Mouse (Mus musculus): ENCODE results near the gene Ampd2. TPM values are rescaled to one million over a fixed set of nuclear protein-coding genes. Genes with fewer than 3 reads are reported as not detected.

Gene Ampd2
- 47.3 and 50.5 TPM in 2 replicates for polyA plus RNA-seq (2016; fragmentation: Nextera tagmentation; extraction: Ambion mirVana)

GRCm38 (mm10) chr3:108086470-108086979 is at the start of gene Ampd2:
TSS of gene Ampd2 (minus strand) at chr3:108086651.
- Histone ChIP-seq H3K4me1 (peaks cover 52% of the 10 kb centered on the region), H3K36me3 (replicated peaks) (no peaks in the 10 kb centered on the region), H3K4me3 (replicated peaks) (peak within 1 kb of the TSS; percentile 66), H3K4me2 (peak within 1 kb of the TSS; percentile 100), H3K9ac (peak within 1 kb of the TSS; percentile 78), H3K27ac (peak within 1 kb of the TSS; percentile 87), H3K9me3 (no peaks in the 10 kb centered on the region), H3K27me3 (peaks cover 9% of the 10 kb centered on the region; the same call in 1 of the 2 replicates)
- WGBS, result under 1% methylated on average over 29 of the region's 29 CpGs
- 0 out of 2 replicates have a peak, but pooled peaks have one; percentile 21 for ATAC-seq (ENCODE audit: low FRiP score)

- Histone ChIP-seq H3K4me3 (replicated peaks) (no peak overlapping the region), H3K36me3 (replicated peaks) (no peaks in the 10 kb centered on the region; the same call in 1 of the 2 replicates), H3K27ac (no peak overlapping the region), H3K9me3 (no peaks in the 10 kb centered on the region), H3K27me3 (no peaks in the 10 kb centered on the region), H3K4me2 (no peak overlapping the region), H3K9ac (no peak overlapping the region), H3K4me1 (0 out of 2 replicates have a peak, but pooled peaks cover 5% of the 10 kb centered on the region)
- 83% methylated on average over 11 of the region's 11 CpGs for WGBS
- ATAC-seq (ENCODE audit: low FRiP score), result no peak
These were observed 48.2 kb upstream of the Ampd2 start for GRCm38 (mm10) chr3:108134701-108135100.

GRCm38 (mm10) chr3:108132484-108132883 is 46.0 kb upstream of the Ampd2 start:
- no peaks in the 10 kb centered on the region for H3K27me3 ChIP-seq
- no peak overlapping the region for H3K9ac ChIP-seq
- H3K27ac ChIP-seq, result no peak overlapping the region
- H3K4me1 ChIP-seq, result 0 out of 2 replicates have a peak, but pooled peaks cover 5% of the 10 kb centered on the region
- no peak for ATAC-seq (ENCODE audit: low FRiP score)
- H3K9me3 ChIP-seq, result no peaks in the 10 kb centered on the region
- no peak overlapping the region for H3K4me3 ChIP-seq (replicated peaks)
- no peaks in the 10 kb centered on the region; the same call in 1 of the 2 replicates for H3K36me3 ChIP-seq (replicated peaks)
- WGBS, result 89% methylated on average over 1 of the region's 1 CpGs
- no peak overlapping the region for H3K4me2 ChIP-seq

GRCm38 (mm10) chr3:108131821-108132220 is 45.4 kb upstream of the Ampd2 start:
- Histone ChIP-seq H3K27me3 (no peaks in the 10 kb centered on the region), H3K27ac (no peak overlapping the region), H3K4me2 (no peak overlapping the region), H3K9ac (no peak overlapping the region), H3K4me1 (0 out of 2 replicates have a peak, but pooled peaks cover 5% of the 10 kb centered on the region), H3K4me3 (replicated peaks) (no peak overlapping the region), H3K9me3 (no peaks in the 10 kb centered on the region), H3K36me3 (replicated peaks) (no peaks in the 10 kb centered on the region)
- no peak for ATAC-seq (ENCODE audit: low FRiP score)
- 87% methylated on average over 1 of the region's 1 CpGs for WGBS

GRCm38 (mm10) chr3:108131216-108131615 is 44.8 kb upstream of the Ampd2 start:
- no peak overlapping the region for H3K9ac ChIP-seq
- H3K4me1 ChIP-seq, result 0 out of 2 replicates have a peak, but pooled peaks cover 5% of the 10 kb centered on the region
- ATAC-seq (ENCODE audit: low FRiP score), result no peak
- 95% methylated on average over 5 of the region's 5 CpGs for WGBS
- no peak overlapping the region for H3K27ac ChIP-seq
- H3K4me2 ChIP-seq, result no peak overlapping the region
- no peak overlapping the region for H3K4me3 ChIP-seq (replicated peaks)
- no peaks in the 10 kb centered on the region for H3K9me3 ChIP-seq
- no peaks in the 10 kb centered on the region for H3K36me3 ChIP-seq (replicated peaks)
- H3K27me3 ChIP-seq, result no peaks in the 10 kb centered on the region

- H3K4me1 ChIP-seq, result 0 out of 2 replicates have a peak, but pooled peaks cover 5% of the 10 kb centered on the region
- H3K4me3 ChIP-seq (replicated peaks), result no peak overlapping the region
- no peak overlapping the region for H3K4me2 ChIP-seq
- 96% methylated on average over 4 of the region's 4 CpGs for WGBS
- H3K9me3 ChIP-seq, result no peaks in the 10 kb centered on the region
- H3K27ac ChIP-seq, result no peak overlapping the region
- no peaks in the 10 kb centered on the region for H3K36me3 ChIP-seq (replicated peaks)
- no peak overlapping the region for H3K9ac ChIP-seq
- no peak for ATAC-seq (ENCODE audit: low FRiP score)
- no peaks in the 10 kb centered on the region for H3K27me3 ChIP-seq
These were observed 43.4 kb upstream of the Ampd2 start for GRCm38 (mm10) chr3:108129804-108130203.

- WGBS, result 95% methylated on average over 4 of the region's 4 CpGs
- ATAC-seq (ENCODE audit: low FRiP score), result no peak
- H3K36me3 ChIP-seq (replicated peaks), result no peaks in the 10 kb centered on the region
- H3K4me2 ChIP-seq, result no peak overlapping the region
- H3K4me3 ChIP-seq (replicated peaks), result no peak overlapping the region
- no peak overlapping the region for H3K27ac ChIP-seq
- no peaks in the 10 kb centered on the region for H3K27me3 ChIP-seq
- no peak overlapping the region for H3K9ac ChIP-seq
- H3K9me3 ChIP-seq, result no peaks in the 10 kb centered on the region
- 0 out of 2 replicates have a peak, but pooled peaks cover 5% of the 10 kb centered on the region for H3K4me1 ChIP-seq
These were observed 42.9 kb upstream of the Ampd2 start for GRCm38 (mm10) chr3:108129367-108129766.

GRCm38 (mm10) chr3:108128520-108128919 is 42.1 kb upstream of the Ampd2 start:
- Histone ChIP-seq H3K36me3 (replicated peaks) (peaks cover under 1% of the 10 kb centered on the region; the same call in 1 of the 2 replicates), H3K27ac (no peak overlapping the region), H3K4me2 (no peak overlapping the region), H3K9me3 (no peaks in the 10 kb centered on the region), H3K9ac (no peak overlapping the region), H3K4me3 (replicated peaks) (no peak overlapping the region), H3K4me1 (0 out of 2 replicates have a peak, but pooled peaks cover 5% of the 10 kb centered on the region), H3K27me3 (no peaks in the 10 kb centered on the region)
- no peak for ATAC-seq (ENCODE audit: low FRiP score)
- 85% methylated on average over 5 of the region's 5 CpGs for WGBS

- H3K4me1 ChIP-seq, result no peaks in the 10 kb centered on the region
- no peak overlapping the region for H3K4me3 ChIP-seq (replicated peaks)
- peaks cover 16% of the 10 kb centered on the region for H3K36me3 ChIP-seq (replicated peaks)
- H3K27ac ChIP-seq, result no peak overlapping the region
- ATAC-seq (ENCODE audit: low FRiP score), result no peak
- no peaks in the 10 kb centered on the region for H3K9me3 ChIP-seq
- no peak overlapping the region for H3K4me2 ChIP-seq
- H3K9ac ChIP-seq, result no peak overlapping the region
- WGBS, result 92% methylated on average over 3 of the region's 3 CpGs
- H3K27me3 ChIP-seq, result no peaks in the 10 kb centered on the region
These were observed 39.9 kb upstream of the Ampd2 start for GRCm38 (mm10) chr3:108126327-108126726.

GRCm38 (mm10) chr3:108124131-108124530 is 37.7 kb upstream of the Ampd2 start:
- Histone ChIP-seq H3K9ac (no peak overlapping the region), H3K27me3 (no peaks in the 10 kb centered on the region), H3K27ac (no peak overlapping the region), H3K4me1 (no peaks in the 10 kb centered on the region), H3K4me3 (replicated peaks) (no peak overlapping the region), H3K4me2 (no peak overlapping the region), H3K36me3 (replicated peaks) (peaks cover 31% of the 10 kb centered on the region), H3K9me3 (no peaks in the 10 kb centered on the region)
- WGBS, result 59% methylated on average over 1 of the region's 1 CpGs
- no peak for ATAC-seq (ENCODE audit: low FRiP score)

- H3K9ac ChIP-seq, result no peak overlapping the region
- ATAC-seq (ENCODE audit: low FRiP score), result no peak
- WGBS, result 93% methylated on average over 5 of the region's 5 CpGs
- H3K9me3 ChIP-seq, result no peaks in the 10 kb centered on the region
- no peak overlapping the region for H3K4me2 ChIP-seq
- no peaks in the 10 kb centered on the region for H3K27me3 ChIP-seq
- peaks cover 38% of the 10 kb centered on the region for H3K36me3 ChIP-seq (replicated peaks)
- H3K27ac ChIP-seq, result no peak overlapping the region
- H3K4me1 ChIP-seq, result no peaks in the 10 kb centered on the region
- no peak overlapping the region for H3K4me3 ChIP-seq (replicated peaks)
These were observed 36.8 kb upstream of the Ampd2 start for GRCm38 (mm10) chr3:108123242-108123641.

GRCm38 (mm10) chr3:108121101-108121500 is 34.6 kb upstream of the Ampd2 start:
- Histone ChIP-seq H3K4me1 (no peaks in the 10 kb centered on the region), H3K9me3 (no peaks in the 10 kb centered on the region), H3K9ac (no peak overlapping the region), H3K36me3 (replicated peaks) (peaks cover 51% of the 10 kb centered on the region), H3K27ac (no peak overlapping the region), H3K4me2 (no peak overlapping the region), H3K4me3 (replicated peaks) (no peak overlapping the region), H3K27me3 (no peaks in the 10 kb centered on the region)
- ATAC-seq (ENCODE audit: low FRiP score), result no peak
- WGBS, result 96% methylated on average over 3 of the region's 3 CpGs

- H3K9ac ChIP-seq, result no peak overlapping the region
- H3K9me3 ChIP-seq, result no peaks in the 10 kb centered on the region
- peaks cover 67% of the 10 kb centered on the region for H3K36me3 ChIP-seq (replicated peaks)
- H3K4me3 ChIP-seq (replicated peaks), result no peak overlapping the region
- no peaks in the 10 kb centered on the region for H3K27me3 ChIP-seq
- H3K4me2 ChIP-seq, result no peak overlapping the region
- WGBS, result 91% methylated on average over 6 of the region's 6 CpGs
- no peaks in the 10 kb centered on the region for H3K4me1 ChIP-seq
- no peak for ATAC-seq (ENCODE audit: low FRiP score)
- H3K27ac ChIP-seq, result no peak overlapping the region
These were observed 31.0 kb upstream of the Ampd2 start for GRCm38 (mm10) chr3:108117465-108117864.
